Mouse (Mus musculus): ENCODE data around the gene Fbxo2. TPM values are rescaled to one million over a fixed set of nuclear protein-coding genes. Genes with fewer than 3 reads are reported as not detected.
A peak's percentile ranks its signal among the peaks of the same experiment; 100 is the strongest.

Gene Fbxo2
- polyA plus RNA-seq, 1 experiment from 2014 or later, result 1.9 TPM

DNA sequence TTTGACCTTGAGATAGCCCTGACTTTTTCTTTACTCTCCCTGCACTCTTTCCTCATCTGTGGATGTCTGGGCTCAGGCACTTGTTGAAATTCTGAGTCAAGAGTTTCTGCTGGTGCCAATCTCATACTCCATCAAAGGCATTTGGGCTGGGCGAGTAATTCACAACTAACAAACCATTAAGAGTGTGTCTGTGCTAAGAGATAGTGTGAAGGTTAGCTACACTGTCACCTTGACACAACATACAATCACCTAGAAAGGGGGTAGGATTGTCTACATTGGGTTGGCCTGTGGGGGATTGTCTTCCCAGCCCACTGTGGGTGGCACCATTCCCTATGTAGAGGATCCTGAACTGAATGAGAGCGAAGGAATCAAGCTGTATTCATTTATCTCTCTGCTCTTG is 43.1 kb downstream of the Fbxo2 start:
- DNase-seq (ENCODE audit: low spot score) (no peak), ATAC-seq (replicated peaks; ENCODE audit: insufficient number of reproducible peaks, low FRiP score, low TSS enrichment, low read depth) (no peak)
- no peaks in the 10 kb centered on the region for H3K36me3 ChIP-seq (replicated peaks; ENCODE audit: control insufficient read depth, insufficient read depth, low read depth, low read length)
- H3K27me3 ChIP-seq (ENCODE audit: control insufficient read depth, insufficient read depth, low read length), result peaks cover 3% of the 10 kb centered on the region; the same call in 1 of the 2 replicates
- no peaks in the 10 kb centered on the region for H3K4me1 ChIP-seq (ENCODE audit: control insufficient read depth, insufficient read depth, low read length)
- H3K4me3 ChIP-seq (ENCODE audit: low read depth, low read length), result no peak overlapping the region
- H3K9ac ChIP-seq (replicated peaks; ENCODE audit: low read length), result no peak overlapping the region
- WGBS, result 88% methylated on average over 2 of the region's 2 CpGs
- no peak overlapping the region for H3K4me2 ChIP-seq (ENCODE audit: low read depth, low read length)
- H3K9me3 ChIP-seq (replicated peaks; ENCODE audit: control insufficient read depth, low read length), result no peaks in the 10 kb centered on the region
- H3K27ac ChIP-seq (replicated peaks; ENCODE audit: low read depth, low read length), result no peak overlapping the region

- Histone ChIP-seq H3K9ac (replicated peaks; ENCODE audit: low read length) (no peak overlapping the region), H3K27me3 (ENCODE audit: control insufficient read depth, insufficient read depth, low read length) (no peaks in the 10 kb centered on the region), H3K4me3 (ENCODE audit: low read depth, low read length) (no peak overlapping the region), H3K27ac (replicated peaks; ENCODE audit: low read depth, low read length) (no peak overlapping the region), H3K4me2 (ENCODE audit: low read depth, low read length) (no peak overlapping the region), H3K36me3 (replicated peaks; ENCODE audit: control insufficient read depth, insufficient read depth, low read depth, low read length) (no peaks in the 10 kb centered on the region), H3K4me1 (ENCODE audit: control insufficient read depth, insufficient read depth, low read length) (no peaks in the 10 kb centered on the region), H3K9me3 (replicated peaks; ENCODE audit: control insufficient read depth, low read length) (no peaks in the 10 kb centered on the region)
- ATAC-seq (replicated peaks; ENCODE audit: insufficient number of reproducible peaks, low FRiP score, low TSS enrichment, low read depth) (no peak; the same call in 1 of the 2 replicates), DNase-seq (ENCODE audit: low spot score) (no peak)
- WGBS, result 61% methylated on average over 15 of the region's 15 CpGs
These were observed 43.8 kb downstream of the Fbxo2 start for GRCm38 (mm10) chr4:148204061-148204872.

- no peak for ATAC-seq (replicated peaks; ENCODE audit: insufficient number of reproducible peaks, low FRiP score, low TSS enrichment, low read depth)
- 67% methylated on average over 6 of the region's 6 CpGs for WGBS
These were observed 44.4 kb downstream of the Fbxo2 start for GRCm38 (mm10) chr4:148204873-148205232.

DNA sequence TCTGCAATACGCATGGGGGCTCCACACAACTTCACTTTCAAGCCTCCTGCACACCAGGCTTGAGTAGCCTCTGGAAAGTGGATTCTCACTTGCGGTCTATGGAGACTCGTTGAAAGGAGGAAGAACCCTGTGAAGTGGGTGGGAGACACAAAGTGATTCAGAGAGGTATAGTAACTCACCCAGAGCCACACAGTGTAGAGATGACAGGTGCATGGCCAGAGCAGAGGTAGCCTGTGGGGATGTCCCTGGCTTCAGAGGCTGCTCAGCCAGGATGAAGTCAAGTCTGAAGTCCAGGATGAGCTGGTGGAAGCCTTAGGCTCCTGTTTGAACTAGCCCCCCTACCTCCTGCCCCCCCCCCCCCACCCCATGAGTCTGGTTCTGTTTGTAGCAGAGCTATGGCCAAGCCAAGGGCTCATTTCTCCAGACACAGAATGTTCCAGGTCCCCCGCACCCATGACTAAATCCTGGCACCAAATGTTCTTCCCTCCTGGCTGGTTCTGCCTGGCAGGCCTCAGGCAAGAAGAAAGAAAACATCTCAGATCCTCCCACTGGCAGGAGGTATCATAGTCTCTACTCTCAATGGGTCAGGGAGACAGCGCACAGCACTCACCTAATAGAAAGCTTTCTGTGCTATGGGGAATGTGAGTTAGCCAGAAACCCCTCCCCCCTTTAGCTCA is 54.2 kb downstream of the Fbxo2 start:
- no peaks in the 10 kb centered on the region; the same call in 1 of the 2 replicates for H3K27me3 ChIP-seq (ENCODE audit: control insufficient read depth, insufficient read depth, low read length)
- no peak overlapping the region for H3K4me2 ChIP-seq (ENCODE audit: low read depth, low read length)
- no peak overlapping the region for H3K9ac ChIP-seq (replicated peaks; ENCODE audit: low read length)
- H3K36me3 ChIP-seq (replicated peaks; ENCODE audit: control insufficient read depth, insufficient read depth, low read depth, low read length), result no peaks in the 10 kb centered on the region
- peak; percentile 49; the same call in 1 of the 2 replicates for ATAC-seq (replicated peaks; ENCODE audit: insufficient number of reproducible peaks, low FRiP score, low TSS enrichment, low read depth)
- no peaks in the 10 kb centered on the region for H3K4me1 ChIP-seq (ENCODE audit: control insufficient read depth, insufficient read depth, low read length)
- H3K4me3 ChIP-seq (ENCODE audit: low read depth, low read length), result no peak overlapping the region
- H3K27ac ChIP-seq (replicated peaks; ENCODE audit: low read depth, low read length), result no peak overlapping the region
- DNase-seq (ENCODE audit: low spot score), result no peak
- WGBS, result 47% methylated on average over 5 of the region's 5 CpGs
- H3K9me3 ChIP-seq (replicated peaks; ENCODE audit: control insufficient read depth, low read length), result no peaks in the 10 kb centered on the region

More at GRCm38 (mm10) chr4:148204873-148205232, 44.4 kb downstream of the Fbxo2 start:
- H3K36me3 ChIP-seq (replicated peaks; ENCODE audit: control insufficient read depth, insufficient read depth, low read depth, low read length), result no peaks in the 10 kb centered on the region
- H3K4me2 ChIP-seq (ENCODE audit: low read depth, low read length), result no peak overlapping the region
- no peak overlapping the region for H3K4me3 ChIP-seq (ENCODE audit: low read depth, low read length)
- H3K9ac ChIP-seq (replicated peaks; ENCODE audit: low read length), result no peak overlapping the region
- no peak overlapping the region for H3K27ac ChIP-seq (replicated peaks; ENCODE audit: low read depth, low read length)
- DNase-seq (ENCODE audit: low spot score), result no peak
- no peaks in the 10 kb centered on the region for H3K4me1 ChIP-seq (ENCODE audit: control insufficient read depth, insufficient read depth, low read length)
- H3K9me3 ChIP-seq (replicated peaks; ENCODE audit: control insufficient read depth, low read length), result no peaks in the 10 kb centered on the region
- H3K27me3 ChIP-seq (ENCODE audit: control insufficient read depth, insufficient read depth, low read length), result no peaks in the 10 kb centered on the region

- no peak overlapping the region for H3K4me2 ChIP-seq (ENCODE audit: low read depth, low read length)
- H3K9me3 ChIP-seq (replicated peaks; ENCODE audit: control insufficient read depth, low read length), result no peaks in the 10 kb centered on the region
- ATAC-seq (replicated peaks; ENCODE audit: insufficient number of reproducible peaks, low FRiP score, low TSS enrichment, low read depth), result no peak
- H3K4me3 ChIP-seq (ENCODE audit: low read depth, low read length), result no peak overlapping the region
- H3K27ac ChIP-seq (replicated peaks; ENCODE audit: low read depth, low read length), result no peak overlapping the region
- DNase-seq (ENCODE audit: low spot score), result no peak
- no peak overlapping the region for H3K9ac ChIP-seq (replicated peaks; ENCODE audit: low read length)
- no peaks in the 10 kb centered on the region; the same call in 1 of the 2 replicates for H3K27me3 ChIP-seq (ENCODE audit: control insufficient read depth, insufficient read depth, low read length)
- 36% methylated on average over 11 of the region's 11 CpGs for WGBS
- H3K36me3 ChIP-seq (replicated peaks; ENCODE audit: control insufficient read depth, insufficient read depth, low read depth, low read length), result no peaks in the 10 kb centered on the region
- H3K4me1 ChIP-seq (ENCODE audit: control insufficient read depth, insufficient read depth, low read length), result no peaks in the 10 kb centered on the region
These were observed 55.0 kb downstream of the Fbxo2 start for GRCm38 (mm10) chr4:148215264-148215900.

Small RNA genes lying within 50 kb of the gene (microRNA-seq; reads per million reads assigned to microRNA genes)
- not detected for gene Mir7022 (ENCODE audit: borderline number of aligned reads)

Other genes with a start within 250 kb of the Fbxo2 start
- 32.7 and 36.4 TPM in 2 replicates for gene Plod1, start 223.9 kb upstream of the Fbxo2 start, polyA plus RNA-seq (2014; fragmentation: Nextera tagmentation; extraction: Ambion mirVana)
- gene 2510039O18Rik, start 219.7 kb upstream of the Fbxo2 start, polyA plus RNA-seq (2014; fragmentation: Nextera tagmentation; extraction: Ambion mirVana), result 14.5 and 15.9 TPM in 2 replicates
- gene Nppb, start 174.8 kb upstream of the Fbxo2 start, polyA plus RNA-seq (2014; fragmentation: Nextera tagmentation; extraction: Ambion mirVana), result 0.57 and 1.0 TPM in 2 replicates
- gene Nppa, start 159.9 kb upstream of the Fbxo2 start, polyA plus RNA-seq (2014; fragmentation: Nextera tagmentation; extraction: Ambion mirVana), result 1.9 and 19.5 TPM in 2 replicates
- gene Clcn6, start 121.8 kb upstream of the Fbxo2 start, polyA plus RNA-seq (2014; fragmentation: Nextera tagmentation; extraction: Ambion mirVana), result 8.9 and 9.8 TPM in 2 replicates
- 13.5 and 14.1 TPM in 2 replicates for gene Mthfr, start 121.5 kb upstream of the Fbxo2 start, polyA plus RNA-seq (2014; fragmentation: Nextera tagmentation; extraction: Ambion mirVana)
- gene Agtrap, start 72.6 kb upstream of the Fbxo2 start, polyA plus RNA-seq (2014; fragmentation: Nextera tagmentation; extraction: Ambion mirVana), result 7.0 and 10.3 TPM in 2 replicates
- 75.3 and 83.4 TPM in 2 replicates for gene Mad2l2, start 30.2 kb upstream of the Fbxo2 start, polyA plus RNA-seq (2014; fragmentation: Nextera tagmentation; extraction: Ambion mirVana)
- gene Draxin, start 29.9 kb upstream of the Fbxo2 start, polyA plus RNA-seq (2014; fragmentation: Nextera tagmentation; extraction: Ambion mirVana), result 1.2 and 2.2 TPM in 2 replicates
- 9.8 and 11.3 TPM in 2 replicates for gene Fbxo6, start 8.5 kb upstream of the Fbxo2 start, polyA plus RNA-seq (2014; fragmentation: Nextera tagmentation; extraction: Ambion mirVana)
- gene Fbxo44, start 139 bp upstream of the Fbxo2 start, polyA plus RNA-seq (2014; fragmentation: Nextera tagmentation; extraction: Ambion mirVana), result 24.0 and 25.1 TPM in 2 replicates
- 0.86 and 1.1 TPM in 2 replicates for gene Disp3, start 127.3 kb downstream of the Fbxo2 start, polyA plus RNA-seq (2014; fragmentation: Nextera tagmentation; extraction: Ambion mirVana)